Mouse (Mus musculus) liver, postnatal 0 days (tissue): ENCODE results near the gene Celsr1. TPM values are rescaled to one million over a fixed set of nuclear protein-coding genes. Genes with fewer than 3 reads are reported as not detected.

ENCODE experiments used
- ATAC-seq: fragments of 200-750 bp; cut with Nextera tagmentation; 2 replicates; pipeline ENCODE4 v1.8.0; 2017; ENCODE audit warnings: mild to moderate bottlenecking, moderate library complexity
- DNase-seq: peaks from one replicate; pipeline ENCODE4 v3.0.0-alpha.2; 2016
- H3K27ac ChIP-seq: fragments of 300-500 bp; sonication (generic); 2 replicates; pipeline ENCODE4 v1.5.1; 2014; ENCODE audit warnings: antibody characterized with exemption, moderate library complexity, mild to moderate bottlenecking, low read depth
- H3K27me3 ChIP-seq: fragments of 300-500 bp; sonication (generic); 2 replicates; pipeline ENCODE4 v1.6.1; 2014; ENCODE audit warnings: low read length, control low read depth, mixed read lengths; ENCODE audit not compliant: insufficient read depth
- H3K36me3 ChIP-seq: fragments of 300-500 bp; sonication (generic); replicated peaks from 2 replicates; pipeline ENCODE4 v1.6.1; 2014; ENCODE audit warnings: mild to moderate bottlenecking, control low read depth, low read length, moderate library complexity, mixed read lengths; ENCODE audit not compliant: insufficient read depth
- H3K4me1 ChIP-seq: fragments of 300-500 bp; sonication (generic); 2 replicates; pipeline ENCODE4 v1.6.1; 2014; ENCODE audit warnings: antibody characterized with exemption, mild to moderate bottlenecking, control low read depth; ENCODE audit not compliant: insufficient read depth
- H3K4me2 ChIP-seq: fragments of 300-500 bp; sonication (generic); 2 replicates; pipeline ENCODE4 v1.6.1; 2014; ENCODE audit warnings: low read depth, mild to moderate bottlenecking, low read length, moderate library complexity, mixed read lengths
- H3K4me3 ChIP-seq: fragments of 300-500 bp; sonication (generic); 2 replicates; pipeline ENCODE4 v1.5.1; 2014; ENCODE audit warnings: low read depth, low read length
- H3K9ac ChIP-seq: fragments of 300-500 bp; sonication (generic); replicated peaks from 2 replicates; pipeline ENCODE4 v1.6.1; 2014; ENCODE audit warnings: mild to moderate bottlenecking, moderate library complexity
- H3K9me3 ChIP-seq: fragments of 300-500 bp; sonication (generic); 2 replicates; pipeline ENCODE4 v1.6.1; 2016; ENCODE audit warnings: mild to moderate bottlenecking, control low read depth, low read length, mixed read lengths
- CTCF ChIP-seq: sonication (generic); IDR thresholded peaks from 2 replicates; pipeline ENCODE4 v1.5.1; 2016; ENCODE audit warnings: antibody characterized with exemption, low read depth
- EP300 ChIP-seq: IDR thresholded peaks from 2 replicates; pipeline ENCODE4 v1.6.1; 2016; ENCODE audit warnings: antibody characterized with exemption, low read depth, mild to moderate bottlenecking
- WGBS: fragments of 180-500 bp; shearing (Covaris S2); extraction: QIAGEN DNeasy Blood & Tissue Kit; methylation state at CpG from one replicate; pipeline ENCODE4 v1.1.7; 2014; ENCODE audit not compliant: insufficient replicate concordance; 5-methylcytosine and 5-hydroxymethylcytosine counted together
- polyA plus RNA-seq: library from polyadenylated mRNA; unstranded; fragments of >200 nt; fragmentation: Nextera tagmentation; extraction: Ambion mirVana; gene quantifications from 2 replicates; pipeline ENCODE4 v1.2.1, GENCODE M21; 2015

Celsr1 gene
- polyA plus RNA-seq, 1 experiment from 2014 or later: 0.09 TPM

GRCm38 (mm10) chr15:86013130-86013529, 20.4 kb downstream of the Celsr1 start:
- H3K27ac ChIP-seq: no peak overlapping the region
- ATAC-seq: no peak
- no peaks in the 10 kb centered on the region for H3K27me3 ChIP-seq
- H3K36me3 ChIP-seq: no peaks in the 10 kb centered on the region
- WGBS: 56% methylated on average over 2 of the region's 2 CpGs
- H3K4me1 ChIP-seq: no peaks in the 10 kb centered on the region; the same call in 1 of the 2 replicates
- H3K4me3 ChIP-seq: no peak overlapping the region
- H3K9me3 ChIP-seq: no peaks in the 10 kb centered on the region
- TF ChIP-seq EP300 (no peak), CTCF (no peak)
- DNase-seq: no peak
- H3K4me2 ChIP-seq: no peak overlapping the region
- H3K9ac ChIP-seq: no peak overlapping the region

GRCm38 (mm10) chr15:86007690-86008121, 25.9 kb downstream of the Celsr1 start:
- peak overlapping the region; percentile 48 for H3K4me2 ChIP-seq
- H3K27me3 ChIP-seq: no peaks in the 10 kb centered on the region
- no peaks in the 10 kb centered on the region for H3K36me3 ChIP-seq
- DNase-seq (no peak), ATAC-seq (no peak)
- no peaks in the 10 kb centered on the region for H3K4me1 ChIP-seq
- 21% methylated on average over 6 of the region's 6 CpGs for WGBS
- H3K9me3 ChIP-seq: no peaks in the 10 kb centered on the region
- H3K27ac ChIP-seq: no peak overlapping the region
- H3K4me3 ChIP-seq: no peak overlapping the region
- TF ChIP-seq EP300 (no peak), CTCF (no peak)
- no peak overlapping the region for H3K9ac ChIP-seq

- Histone ChIP-seq H3K9ac (no peak overlapping the region), H3K4me2 (no peak overlapping the region), H3K4me1 (no peaks in the 10 kb centered on the region), H3K27me3 (no peaks in the 10 kb centered on the region), H3K36me3 (no peaks in the 10 kb centered on the region), H3K27ac (no peak overlapping the region), H3K4me3 (no peak overlapping the region), H3K9me3 (no peaks in the 10 kb centered on the region)
- DNase-seq (no peak), ATAC-seq (no peak)
- 48% methylated on average over 11 of the region's 11 CpGs for WGBS
- TF ChIP-seq EP300 (no peak), CTCF (no peak)
Observed at GRCm38 (mm10) chr15:86005691-86006525, 27.7 kb downstream of the Celsr1 start.

GRCm38 (mm10) chr15:86004048-86004447, 29.5 kb downstream of the Celsr1 start:
- 88% methylated on average over 3 of the region's 3 CpGs for WGBS
- H3K4me3 ChIP-seq: no peak overlapping the region

GRCm38 (mm10) chr15:86000706-86001292, 32.8 kb downstream of the Celsr1 start:
- no peaks in the 10 kb centered on the region for H3K4me1 ChIP-seq
- H3K9ac ChIP-seq: no peak overlapping the region
- DNase-seq (no peak), ATAC-seq (no peak)
- no peaks in the 10 kb centered on the region for H3K9me3 ChIP-seq
- H3K27me3 ChIP-seq: no peaks in the 10 kb centered on the region
- TF ChIP-seq CTCF: no peak
- no peak for TF ChIP-seq EP300
- H3K4me2 ChIP-seq: no peak overlapping the region
- WGBS: 78% methylated on average over 5 of the region's 5 CpGs
- no peak overlapping the region for H3K27ac ChIP-seq
- H3K4me3 ChIP-seq: no peak overlapping the region
- no peaks in the 10 kb centered on the region for H3K36me3 ChIP-seq

More at GRCm38 (mm10) chr15:86004048-86004447, 29.5 kb downstream of the Celsr1 start:
- H3K27me3 ChIP-seq: no peaks in the 10 kb centered on the region
- H3K9me3 ChIP-seq: no peaks in the 10 kb centered on the region
- no peak overlapping the region for H3K27ac ChIP-seq
- H3K4me1 ChIP-seq: no peaks in the 10 kb centered on the region
- H3K36me3 ChIP-seq: no peaks in the 10 kb centered on the region
- no peak overlapping the region for H3K9ac ChIP-seq
- H3K4me2 ChIP-seq: no peak overlapping the region
- no peak for ATAC-seq
- TF ChIP-seq EP300 (no peak), CTCF (no peak)
- no peak for DNase-seq

- TF ChIP-seq CTCF: no peak
- no peak for TF ChIP-seq EP300
- ATAC-seq (no peak), DNase-seq (no peak)
- Histone ChIP-seq H3K27ac (no peak overlapping the region), H3K36me3 (no peaks in the 10 kb centered on the region), H3K4me2 (no peak overlapping the region), H3K27me3 (no peaks in the 10 kb centered on the region), H3K4me1 (no peaks in the 10 kb centered on the region), H3K4me3 (no peak overlapping the region), H3K9me3 (no peaks in the 10 kb centered on the region), H3K9ac (no peak overlapping the region)
- WGBS: 70% methylated on average over 4 of the region's 4 CpGs
Observed at GRCm38 (mm10) chr15:85998525-85999230, 34.9 kb downstream of the Celsr1 start.
